13 mouse cellular contexts compared by ENCODE assay signal in genomic region chr9:83905820-83906219, GRCm38 (mm10). TPM values are rescaled to one million over a fixed set of nuclear protein-coding genes. Genes with fewer than 3 reads are reported as not detected.
DNase-seq lines count a peak whose midpoint lies in the region; ATAC-seq and TF ChIP-seq lines count a peak whose summit lies in the region.
"Had no signal": no experiment of that assay in that cellular context is flagged by ENCODE, and none has a peak within 500 bp of the region (broad histone marks: within the 10 kb centered on the region; RNA-seq: fewer than 3 reads in every experiment).

No protein-coding gene starts in this region.

- H3K36me3 ChIP-seq in lung, embryonic 14.5 days (ENCODE audit: insufficient read depth): no peaks in the 10 kb centered on the region
- H3K36me3 ChIP-seq: embryonic facial prominence, embryonic 15.5 days; forebrain, embryonic 15.5 days had no signal

- peak; percentile 56 for TF ChIP-seq CTCF in gastrocnemius, adult 2 months (IDR thresholded peaks at IDR 0.05)
- TF ChIP-seq CTCF in lung, embryonic 14.5 days (IDR thresholded peaks at IDR 0.05; ENCODE audit: low read depth): 0 out of 2 replicates have a peak, but pooled peaks have one; percentile 14

- H3K27ac ChIP-seq in gastrocnemius, adult 2 months: no peak overlapping the region
- H3K27ac ChIP-seq in lung, embryonic 14.5 days (ENCODE audit: low read depth): no peak overlapping the region
- H3K27ac ChIP-seq: embryonic facial prominence, embryonic 15.5 days; forebrain, embryonic 15.5 days had no signal

- no peak overlapping the region for H3K9ac ChIP-seq in lung, embryonic 14.5 days
- H3K9ac ChIP-seq: embryonic facial prominence, embryonic 15.5 days; forebrain, embryonic 15.5 days had no signal

- intact Hi-C loops in gastrocnemius, adult 2 months (cut with DNase I): loop anchor here (2.0 kb wide), 1 partner anchor 97 kb away; no protein-coding TSS in a partner anchor
- intact Hi-C loops in gastrocnemius, postnatal 14 days (cut with DNase I; ENCODE audit: low total_unique reads): no loop called here

- no peak for ATAC-seq in lung, embryonic 14.5 days (ENCODE audit: insufficient read depth)
- ATAC-seq: forebrain, embryonic 15.5 days had no signal

- H3K27me3 ChIP-seq in lung, embryonic 14.5 days (ENCODE audit: insufficient read depth, low read length): no peaks in the 10 kb centered on the region
- H3K27me3 ChIP-seq: embryonic facial prominence, embryonic 15.5 days; forebrain, embryonic 15.5 days had no signal

- no peak for DNase-seq in gastrocnemius, adult 2 months
- no peak for DNase-seq in gastrocnemius, postnatal 14 days
- peak; percentile 61 for DNase-seq in lung, embryonic 14.5 days
- DNase-seq in lung, postnatal 4 days: no peak
- DNase-seq in brain, adult 2 months (ENCODE audit: low read depth, low spot score): peak; percentile 12
- peak; percentile 20 for DNase-seq in retina, postnatal 1 day
- no peak for DNase-seq in frontal cortex, postnatal 10 days (ENCODE audit: low spot score in 2 of 2)
- no peak for DNase-seq in frontal cortex, postnatal 14 days (ENCODE audit: low spot score in 2 of 2)
- DNase-seq: cerebellum, adult 9-10 months; kidney, adult 8-10 months; thymus, postnatal 25 days had no signal

- H3K4me3 ChIP-seq in gastrocnemius, adult 2 months: no peak overlapping the region
- H3K4me3 ChIP-seq in lung, embryonic 14.5 days (ENCODE audit: low read depth, low read length): no peak overlapping the region
- H3K4me3 ChIP-seq: embryonic facial prominence, embryonic 15.5 days; forebrain, embryonic 15.5 days had no signal

- WGBS in lung, embryonic 14.5 days: 62% methylated on average over 4 of the region's 4 CpGs

- no peak overlapping the region for H3K4me2 ChIP-seq in lung, embryonic 14.5 days
- H3K4me2 ChIP-seq: embryonic facial prominence, embryonic 15.5 days; forebrain, embryonic 15.5 days had no signal

- H3K4me1 ChIP-seq in lung, embryonic 14.5 days (ENCODE audit: insufficient read depth): no peaks in the 10 kb centered on the region
- H3K4me1 ChIP-seq: embryonic facial prominence, embryonic 15.5 days; forebrain, embryonic 15.5 days had no signal

- no peaks in the 10 kb centered on the region for H3K9me3 ChIP-seq in lung, embryonic 14.5 days (ENCODE audit: low read depth, low read length)
- H3K9me3 ChIP-seq: embryonic facial prominence, embryonic 15.5 days; forebrain, embryonic 15.5 days had no signal

RNA-seq across cellular contexts. Expression of gene Bckdhb, which starts 19.1 kb away (rescaled TPM):
- total RNA-seq in gastrocnemius, adult 2 months (2021): 10 to 100 TPM; 33.1 to 72.5 TPM
- total RNA-seq in gastrocnemius, postnatal 14 days (2021): 10 to 100 TPM; 17.9 to 22.4 TPM
- polyA plus RNA-seq in lung, embryonic 14.5 days (2014; fragmentation: Nextera tagmentation; extraction: Ambion mirVana): 47.3 and 47.6 TPM in 2 replicates

Comparison
In these comparisons a context has a peak if more than half of its experiments do, and no peak if none do; other contexts are left out.
1. DNase-seq: peak in lung, embryonic 14.5 days (single experiment), brain, adult 2 months (single experiment) and retina, postnatal 1 day (single experiment); none in gastrocnemius, adult 2 months (single experiment), gastrocnemius, postnatal 14 days (single experiment), lung, postnatal 4 days (0 of 2), frontal cortex, postnatal 10 days (0 of 2) and frontal cortex, postnatal 14 days (0 of 2).